Mouse (Mus musculus) kidney, adult 8-10 months (tissue): ENCODE results near the gene Sptb.

Source experiments
- DNase-seq, 2 experiments: peaks; one replicate each; pipeline ENCODE4 v3.0.0; 2022

The Sptb gene

DNA sequence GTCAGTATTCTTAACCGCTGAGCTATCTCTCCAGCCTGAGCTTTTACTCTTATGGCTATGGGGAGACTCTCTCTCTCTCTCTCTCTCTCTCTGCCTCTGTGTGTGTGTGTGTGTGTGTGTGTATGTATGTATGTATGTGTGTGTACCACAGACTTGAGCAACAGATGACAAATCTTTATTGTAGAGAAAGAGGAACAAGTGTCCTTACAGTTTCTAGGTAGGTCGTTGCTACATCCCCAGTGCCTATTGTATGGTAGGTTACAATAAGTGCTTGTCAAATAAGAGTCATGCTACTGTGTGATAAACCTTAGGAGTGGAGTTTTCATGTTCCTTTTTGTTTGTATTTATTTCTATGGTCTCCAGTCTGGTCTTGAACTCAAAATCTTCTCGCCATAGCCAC lies 170.2 kb downstream of the Sptb start:
- DNase-seq = no peak

DNA sequence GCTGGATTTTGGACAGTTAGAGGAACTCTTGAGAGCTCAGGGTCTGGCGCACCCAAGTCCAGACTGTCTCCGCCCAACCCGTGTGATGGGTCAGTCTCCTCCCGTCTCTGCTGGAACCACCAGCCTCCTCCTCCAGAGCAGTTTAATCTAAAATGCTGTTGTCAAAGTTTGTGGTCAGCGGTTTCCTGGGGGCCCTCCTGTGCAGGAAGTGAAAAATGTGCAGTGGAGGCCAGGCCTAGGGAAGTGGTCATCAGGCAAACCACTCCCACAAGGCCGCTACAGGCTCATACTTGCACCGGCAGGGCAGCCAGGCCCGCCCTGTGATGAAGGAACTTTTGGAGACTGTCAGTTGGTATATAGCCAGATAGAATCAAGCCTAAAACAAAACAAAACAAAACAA lies 172.9 kb downstream of the Sptb start:
- peak; percentile 54 to 61 for DNase-seq

DNA sequence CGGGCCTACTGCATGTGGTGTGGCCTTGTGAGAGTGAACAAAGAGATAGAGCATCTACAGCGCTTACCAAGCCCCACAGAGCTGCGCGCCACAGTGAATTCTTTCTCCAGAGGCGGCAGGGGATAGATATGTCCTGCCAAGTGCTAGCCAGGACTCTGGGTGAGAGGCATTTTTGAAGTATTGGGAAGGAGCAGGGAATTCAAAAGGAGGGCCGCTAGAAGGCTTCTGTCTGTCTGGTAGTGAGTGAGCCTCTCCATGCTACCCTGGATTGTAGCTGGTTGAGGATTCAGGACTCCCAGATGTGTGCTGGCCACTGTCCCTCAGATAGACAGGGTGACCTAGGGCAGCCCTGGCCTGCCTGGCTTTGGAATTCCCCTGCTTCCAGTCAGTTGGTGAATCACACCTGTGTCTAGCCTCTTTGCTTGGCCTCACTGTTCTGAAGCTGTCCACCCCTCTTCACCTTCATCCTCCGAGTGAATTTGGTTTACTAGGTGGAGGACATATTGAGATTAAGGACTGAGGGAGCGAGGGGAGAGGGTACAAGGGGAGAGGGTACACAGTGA lies 173.7 kb downstream of the Sptb start:
- no peak for DNase-seq

DNA sequence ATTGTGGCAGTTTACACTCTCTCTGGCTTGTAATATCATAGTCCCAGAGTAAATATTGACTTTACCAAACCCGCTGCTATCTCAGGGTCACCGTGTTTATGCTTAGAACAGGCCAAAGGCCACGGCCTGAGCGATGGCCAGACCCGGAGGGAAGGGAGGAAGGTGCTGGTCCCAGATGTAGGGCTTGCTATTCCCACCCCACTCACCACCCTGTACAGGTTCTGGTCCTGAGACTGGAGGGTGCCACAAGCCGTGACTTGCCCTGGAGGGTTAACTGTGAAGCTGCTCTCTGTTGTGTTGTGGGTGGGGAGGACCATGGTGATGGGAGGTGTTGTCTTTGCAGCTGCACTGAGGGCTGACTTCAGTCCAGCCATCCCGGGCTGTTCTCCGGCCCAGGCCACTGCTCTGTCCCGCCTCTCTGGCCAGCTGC lies 174.9 kb downstream of the Sptb start:
- no peak for DNase-seq

DNA sequence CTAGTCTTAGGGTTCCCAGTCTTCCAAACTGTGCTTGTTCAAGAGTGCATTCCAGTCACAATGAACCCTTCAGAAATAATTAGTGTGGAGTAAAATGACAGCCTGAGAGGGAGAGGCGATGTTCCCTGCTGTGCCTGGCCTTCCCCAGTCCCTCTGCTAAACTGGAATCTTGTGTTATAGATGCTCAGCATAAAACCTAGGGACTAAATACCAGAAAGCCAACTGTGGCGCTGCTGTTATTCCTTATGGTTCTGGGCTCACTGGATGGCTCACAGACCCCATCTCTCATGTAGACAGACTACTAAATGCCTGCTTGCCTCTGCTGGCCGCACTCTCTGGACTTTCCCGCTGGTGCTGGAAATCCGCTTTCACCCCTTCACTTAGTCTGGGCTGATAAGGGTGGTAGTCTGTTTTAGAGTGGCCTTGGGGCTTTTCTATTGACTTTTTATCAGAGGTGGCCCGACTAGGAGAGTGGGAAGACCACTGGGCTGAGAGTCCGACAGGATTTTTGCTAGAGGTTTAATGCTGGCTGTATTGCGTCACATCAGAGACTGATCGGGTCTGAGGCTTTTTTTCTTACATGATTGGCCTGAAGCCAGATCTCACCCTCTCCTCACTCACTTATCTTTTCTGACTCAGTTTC lies 175.6 kb downstream of the Sptb start:
- DNase-seq = peak in 1 of 2 experiments; percentile 40

DNA sequence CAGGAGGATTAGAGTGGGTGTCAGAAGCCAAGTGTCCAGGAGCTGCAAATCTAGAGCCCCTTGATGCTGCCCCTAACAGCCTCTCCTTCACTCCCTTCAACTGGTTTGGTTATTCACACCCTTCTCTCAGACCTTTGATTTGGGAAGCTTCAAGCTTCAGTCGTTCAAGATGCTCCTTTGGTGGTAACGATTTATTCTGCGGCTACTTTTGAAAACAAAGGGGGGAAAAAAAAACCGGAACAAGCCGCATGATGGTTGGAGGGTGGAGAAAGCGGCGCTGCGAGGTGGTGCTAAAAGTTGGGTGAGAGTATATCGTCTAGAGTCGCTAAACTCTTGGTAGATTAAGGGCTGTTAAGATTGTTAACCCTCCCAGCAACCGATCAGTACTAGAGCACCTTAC lies 176.1 kb downstream of the Sptb start:
- no peak for DNase-seq

DNA sequence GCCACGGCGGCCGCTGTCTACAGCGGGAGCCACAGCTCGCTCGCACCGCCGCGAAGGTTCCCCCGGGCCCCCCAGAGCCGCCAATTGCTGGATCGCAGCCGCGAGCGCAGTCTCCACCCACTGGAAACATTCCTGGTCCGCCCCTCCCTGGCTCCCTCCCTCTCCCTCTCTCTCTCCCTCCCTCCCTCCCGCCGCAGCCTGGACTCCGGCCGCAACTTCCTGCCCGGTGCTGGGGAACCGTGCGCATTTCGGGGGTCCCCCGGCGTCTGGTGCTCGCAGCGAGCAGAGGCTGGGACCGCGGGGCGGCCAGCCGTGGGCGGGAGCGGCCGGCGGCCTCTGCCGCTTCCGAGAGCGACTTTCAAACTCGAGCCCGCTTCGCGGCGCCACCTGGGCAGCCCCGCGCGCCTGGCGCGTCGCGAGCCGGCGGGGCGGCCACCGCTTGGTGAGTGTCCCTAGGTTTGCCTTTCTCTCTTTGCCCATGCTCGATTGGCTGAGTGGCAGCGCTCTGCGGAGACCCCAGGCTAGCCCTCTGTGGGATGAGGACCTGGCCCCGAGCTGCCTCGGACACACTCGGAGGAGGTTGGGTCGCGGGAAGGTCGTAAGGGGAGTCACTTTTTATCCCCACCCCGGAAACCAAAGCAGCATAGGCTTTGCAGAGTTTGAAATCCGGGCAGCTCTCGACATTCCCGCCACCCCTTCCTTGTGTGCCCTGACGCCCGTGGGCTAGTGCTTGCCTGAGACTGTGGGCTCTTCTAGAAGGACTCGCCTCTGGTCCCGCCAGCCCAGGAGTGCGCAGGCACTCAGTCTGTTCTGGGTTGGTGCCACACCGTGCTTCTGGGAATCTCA lies 176.7 kb downstream of the Sptb start:
- DNase-seq = peak; percentile 42 to 96

DNA sequence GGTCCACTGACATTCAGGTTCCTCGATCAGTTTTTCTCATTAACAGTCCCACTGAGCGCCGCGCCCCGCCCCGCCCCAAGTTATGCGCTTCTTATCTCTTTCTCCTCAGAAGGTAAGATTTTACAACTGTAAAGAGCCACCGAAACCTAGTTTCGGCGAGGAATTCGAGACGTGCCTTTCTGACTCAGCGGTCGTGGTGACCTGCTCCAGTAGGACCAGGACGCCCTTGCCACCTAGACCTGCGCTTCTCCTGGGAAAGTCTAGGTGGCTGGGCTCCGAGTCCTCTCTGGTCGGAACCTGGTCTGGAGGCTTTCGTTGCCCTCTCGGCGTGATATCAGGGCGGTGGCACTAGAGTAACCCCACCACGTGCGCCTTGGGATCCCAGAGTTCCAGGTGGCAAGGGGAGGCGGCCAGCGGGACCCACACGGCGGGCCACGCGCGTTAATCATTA lies 177.4 kb downstream of the Sptb start:
- peak in 1 of 2 experiments; percentile 96 for DNase-seq

DNA sequence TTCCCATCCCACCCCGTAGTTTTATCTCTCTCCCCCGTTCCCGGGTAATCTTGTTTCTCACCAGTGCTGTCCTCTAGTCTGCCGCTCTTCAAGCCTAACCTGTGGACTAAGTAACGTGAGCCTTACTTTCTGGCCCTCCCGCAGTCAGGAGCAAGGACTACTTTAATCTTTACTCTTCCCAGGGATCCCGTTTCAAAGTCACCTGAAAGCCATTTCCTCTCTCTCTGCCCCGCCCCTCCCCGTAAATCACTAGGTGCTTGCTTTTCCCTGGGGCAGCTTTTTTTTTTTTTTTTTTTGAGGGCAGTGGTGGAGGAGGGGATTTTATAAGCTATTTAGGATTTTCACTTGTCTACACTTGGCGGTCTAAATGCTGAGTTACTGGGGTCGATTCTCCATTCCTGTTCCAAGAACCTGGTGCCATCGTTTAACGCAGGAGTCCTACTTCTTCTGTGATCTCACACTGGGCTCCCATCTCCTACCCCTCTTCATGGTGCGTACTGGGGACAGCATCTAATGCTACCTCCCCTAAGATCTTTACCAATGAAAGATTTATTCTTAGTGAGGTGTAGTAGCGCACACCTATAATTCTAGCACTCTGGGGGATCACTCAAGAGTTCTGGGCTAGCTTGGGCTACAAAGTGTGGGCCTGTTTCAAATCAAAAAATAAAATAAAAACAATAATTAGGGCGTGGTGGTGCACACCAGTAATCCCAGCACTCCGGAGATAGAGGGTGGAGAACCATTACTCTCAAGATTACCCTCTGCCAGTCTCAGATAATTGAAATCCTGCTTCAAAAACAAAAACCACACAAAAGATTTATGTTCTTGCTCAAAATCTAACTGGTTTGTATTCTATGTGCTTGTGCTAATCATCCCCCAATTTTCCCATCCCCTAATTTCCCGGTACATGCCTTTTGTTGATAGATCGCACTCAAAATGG lies 178.1 kb downstream of the Sptb start:
- peak; percentile 81 to 86 for DNase-seq

DNA sequence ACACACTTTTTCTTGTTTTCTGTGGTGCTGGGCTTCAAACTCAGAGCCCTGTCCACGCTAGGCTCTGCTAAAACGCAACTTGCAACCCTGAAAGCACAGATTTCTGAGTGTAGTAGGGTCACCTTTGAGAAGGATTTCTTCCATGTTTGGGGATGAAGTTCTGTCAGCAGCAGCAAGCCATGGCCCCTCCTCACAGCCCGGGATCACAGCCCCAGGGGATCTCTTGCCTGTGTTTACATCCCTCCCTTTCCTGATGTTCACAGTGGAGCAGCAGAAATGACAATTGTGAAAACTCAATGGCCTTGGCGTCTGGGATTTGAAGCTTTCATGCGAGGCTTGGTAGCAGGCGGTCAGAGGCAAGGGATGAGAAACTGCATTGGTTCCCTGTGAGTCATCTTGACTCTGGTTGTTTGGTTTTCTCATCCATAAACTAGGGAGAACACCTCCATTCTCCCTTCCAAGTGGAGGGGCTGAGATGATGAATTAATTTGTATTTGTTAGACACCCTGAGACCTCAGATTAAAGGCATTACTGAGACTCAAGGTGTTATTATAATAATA lies 179.7 kb downstream of the Sptb start, which contains the start of gene Plekhg3:
Gene Plekhg3 (plus strand): TSS at position 312 of the 560 bp plus-strand sequence.
- DNase-seq = no peak
